Mouse (Mus musculus) ES-E14 (cell line): Measurements from ENCODE around the gene Vsig8.

ENCODE experiments used
- CHD2 ChIP-seq: IDR thresholded peaks from 2 replicates; pipeline ENCODE4 v1.6.1; 2014; ENCODE audit warnings: mild to moderate bottlenecking, low read depth, low read length, inconsistent platforms
- HCFC1 ChIP-seq: IDR thresholded peaks from 2 replicates; pipeline ENCODE4 v1.6.1; 2012; ENCODE audit warnings: low read length, inconsistent platforms, borderline replicate concordance; ENCODE audit not compliant: insufficient read depth
- MAFK ChIP-seq: IDR thresholded peaks from 2 replicates; pipeline ENCODE4 v1.6.1; 2014; ENCODE audit warnings: mild to moderate bottlenecking, low read depth, low read length, inconsistent platforms; ENCODE audit not compliant: insufficient read depth
- ZC3H11A ChIP-seq: IDR thresholded peaks from 2 replicates; pipeline ENCODE4 v1.6.1; 2012; ENCODE audit warnings: low read depth, mild to moderate bottlenecking, inconsistent platforms, low read length, borderline replicate concordance

GRCm38 (mm10) chr1:172584271-172584670 is 28.5 kb downstream of the Vsig8 start:
- TF ChIP-seq MAFK (no peak), ZC3H11A (no peak), CHD2 (no peak), HCFC1 (no peak)
